Mouse (Mus musculus) heart, postnatal 4 days (tissue): Measurements from ENCODE around the gene Cdyl. TPM values are rescaled to one million over a fixed set of nuclear protein-coding genes. Genes with fewer than 3 reads are reported as not detected.
"Not testable (repeated sequence)": the region's sequence is repeated elsewhere in the genome, so short reads cannot be mapped to it uniquely, and the experiment has no call there.

Experiments used
- DNase-seq: peaks from one replicate; pipeline ENCODE4 v3.0.0; 2021
- total RNA-seq, 2 experiments: library from RNA; stranded (reverse); gene quantifications; 2 replicates each; pipeline ENCODE4 v1.2.3; 2021

Cdyl gene
- total RNA-seq, 2 experiments from 2014 or later, result 19.5 to 20.3 TPM

DNA sequence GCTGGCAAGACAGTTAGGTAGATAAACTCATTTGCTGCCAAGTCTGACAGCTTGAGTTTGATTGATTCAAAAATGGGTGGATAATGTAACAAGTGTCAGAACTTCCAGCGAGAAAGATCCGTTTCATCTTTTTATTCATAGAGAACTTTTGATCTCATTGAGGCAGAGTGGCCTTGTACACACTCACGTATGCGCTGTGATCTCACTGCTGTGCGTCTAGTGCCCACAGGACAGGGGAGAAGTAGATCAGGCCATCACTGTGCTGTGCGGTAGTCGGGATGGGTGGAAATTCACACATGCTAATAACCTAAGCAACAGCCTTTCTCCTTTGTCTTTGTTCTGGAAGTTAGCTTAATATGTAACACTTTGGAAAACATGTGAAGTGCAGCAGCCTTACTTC is 146.5 kb downstream of the Cdyl start:
- DNase-seq, result no peak

DNA sequence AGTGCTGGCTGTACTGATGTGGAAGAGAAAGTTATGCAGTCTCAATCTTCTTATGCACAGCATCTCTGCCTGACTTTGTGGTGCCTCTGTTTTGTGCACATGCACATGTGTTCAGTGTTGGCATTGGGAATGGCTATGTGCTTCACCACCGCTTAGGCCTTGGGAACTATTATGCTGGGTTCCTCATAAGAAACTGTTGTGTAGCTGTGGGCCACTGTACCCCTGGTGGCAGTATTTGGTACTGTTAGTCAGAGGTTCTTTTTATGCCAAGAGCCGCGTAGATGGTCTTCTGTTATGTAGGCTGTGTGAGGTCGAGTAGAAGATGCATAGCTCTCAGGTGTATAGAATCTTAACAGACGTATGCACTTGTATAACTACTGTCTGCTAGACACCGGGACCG is 147.4 kb downstream of the Cdyl start:
- no peak for DNase-seq

DNA sequence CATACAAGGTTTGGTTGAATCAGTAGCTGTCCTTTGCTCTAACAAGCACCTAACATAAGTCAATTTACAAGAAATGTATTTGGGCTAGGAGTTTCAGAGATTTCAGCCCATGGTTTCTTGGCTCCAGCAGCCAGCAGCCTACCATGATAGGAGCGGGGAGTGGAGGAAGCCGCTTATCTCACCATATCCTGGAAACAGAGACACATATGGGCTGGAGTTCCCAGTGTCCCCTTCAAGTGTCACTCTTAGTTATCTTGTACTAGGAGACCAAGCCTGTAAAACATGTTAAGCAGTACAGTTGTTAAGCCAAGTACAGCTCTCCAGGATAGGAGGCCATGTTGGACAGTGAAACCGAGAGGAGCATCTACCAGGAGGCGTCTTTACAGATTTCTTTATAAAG is 147.9 kb downstream of the Cdyl start:
- DNase-seq, result no peak

DNA sequence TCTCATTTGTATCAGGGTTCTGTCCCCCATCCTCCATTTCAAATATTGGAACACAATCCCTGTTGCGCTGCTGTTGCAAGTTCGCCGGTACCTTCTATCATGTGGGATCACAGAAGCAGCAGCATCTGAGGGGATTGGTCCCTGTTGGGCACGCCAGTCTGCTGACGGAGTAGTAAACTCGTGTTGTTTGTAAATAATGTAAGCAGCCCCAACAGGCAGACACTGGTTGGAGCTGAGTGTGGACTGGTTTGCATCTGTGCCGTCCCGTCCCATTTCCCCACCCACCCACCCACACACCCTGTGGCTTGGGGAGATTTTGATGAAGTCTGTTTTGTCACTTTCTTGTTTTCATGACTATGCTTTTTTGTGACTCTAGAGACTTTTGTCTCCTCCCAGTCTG is 148.3 kb downstream of the Cdyl start:
- no peak for DNase-seq

DNA sequence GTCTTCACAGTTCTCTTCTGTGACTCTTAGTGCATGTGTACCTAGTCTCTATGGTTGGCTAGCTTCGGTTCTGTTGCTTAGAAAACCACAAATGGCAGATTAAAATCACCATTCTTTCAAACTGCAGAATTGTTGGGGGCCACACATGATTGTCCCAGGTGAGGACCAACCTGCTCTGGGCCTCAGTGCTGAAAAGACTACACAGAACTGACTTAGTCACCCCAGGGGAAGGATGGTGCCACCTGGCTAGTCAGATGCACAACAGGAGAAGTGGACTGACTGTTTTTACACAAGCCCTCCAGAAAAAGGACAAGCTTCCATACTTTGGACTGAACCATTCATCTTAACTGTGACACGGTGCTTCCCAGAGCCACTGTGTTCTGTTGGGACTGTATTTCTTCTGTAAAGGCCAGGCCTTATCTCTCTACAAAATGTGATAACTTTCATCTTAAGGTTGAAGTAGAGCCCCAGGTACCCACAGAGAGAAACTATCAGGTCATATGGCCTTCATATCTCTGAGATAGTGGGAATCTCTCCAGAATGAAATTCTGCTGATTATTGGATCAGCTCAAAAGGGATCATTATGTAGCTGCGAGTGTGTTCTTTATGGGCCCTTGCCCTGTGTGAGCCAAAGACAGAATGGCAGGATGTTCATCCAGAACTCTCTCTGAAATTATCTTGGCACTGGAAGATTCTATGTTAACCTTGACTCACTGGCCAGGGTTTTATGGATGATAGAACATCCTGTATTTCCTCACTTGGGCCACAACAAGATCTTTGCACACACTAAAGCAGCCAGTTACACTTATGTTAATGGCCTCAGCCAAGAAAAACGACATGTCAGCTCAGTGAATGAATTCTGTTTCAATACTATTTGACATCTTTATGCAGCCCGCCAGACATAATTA is 149.9 kb downstream of the Cdyl start:
- DNase-seq, result no peak

DNA sequence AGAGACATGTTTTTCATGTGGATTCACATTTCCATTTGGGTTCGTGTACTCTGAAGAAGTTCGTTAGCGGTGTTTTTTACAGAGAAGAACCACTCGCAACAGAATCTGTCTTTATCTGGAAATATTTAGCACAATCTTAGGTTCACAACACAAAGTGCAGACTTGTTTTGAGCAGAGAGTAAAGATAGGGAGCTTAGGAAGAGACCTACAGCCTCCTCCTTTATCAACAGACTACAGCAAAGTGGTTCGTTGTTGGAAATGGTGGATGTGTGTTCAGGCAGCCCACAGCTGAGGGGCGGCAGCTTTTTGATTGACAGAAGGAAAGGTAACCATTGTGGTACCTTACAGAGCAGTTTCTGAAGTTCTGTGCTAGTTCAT is 150.5 kb downstream of the Cdyl start:
- DNase-seq, result no peak

DNA sequence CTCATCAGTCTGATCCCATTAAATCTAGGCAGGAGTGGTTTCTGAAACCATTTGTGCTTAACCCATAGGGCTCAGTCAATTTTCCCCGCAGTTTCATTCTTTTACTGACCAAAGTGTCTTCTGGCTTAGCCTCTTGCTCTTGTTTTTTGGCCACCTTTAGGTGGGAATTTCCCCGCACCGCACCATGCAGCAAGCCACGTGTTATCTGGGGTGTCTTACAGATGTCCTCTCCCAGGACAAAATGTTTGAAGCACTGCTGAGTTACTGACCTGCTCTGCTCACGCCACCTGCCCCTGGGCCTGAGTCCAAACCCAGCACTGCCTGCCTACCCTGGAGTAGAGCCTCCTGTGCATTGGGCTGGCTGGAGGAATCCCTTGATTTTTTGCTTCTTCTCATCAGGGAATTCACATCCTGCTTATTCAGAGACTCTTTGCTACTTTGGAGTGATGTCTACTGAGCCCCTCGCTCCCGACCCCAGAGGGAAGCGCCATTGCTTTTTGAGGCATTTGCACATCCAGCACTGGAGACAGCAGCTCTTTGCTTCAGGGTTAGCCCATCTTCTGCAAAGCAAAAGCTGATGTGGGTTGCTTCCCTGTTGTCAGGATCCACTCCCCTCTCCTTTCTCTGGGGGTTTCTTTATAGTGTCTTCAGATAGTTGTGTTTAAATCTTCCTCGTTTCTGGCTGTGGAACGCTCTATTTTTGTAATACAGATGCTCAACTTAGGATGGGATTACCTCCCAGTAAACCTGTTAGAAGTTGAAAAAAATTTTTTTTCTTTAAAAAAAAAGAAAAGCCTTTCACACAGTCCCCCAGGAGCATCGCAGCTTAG is 151.9 kb downstream of the Cdyl start:
- no peak for DNase-seq

DNA sequence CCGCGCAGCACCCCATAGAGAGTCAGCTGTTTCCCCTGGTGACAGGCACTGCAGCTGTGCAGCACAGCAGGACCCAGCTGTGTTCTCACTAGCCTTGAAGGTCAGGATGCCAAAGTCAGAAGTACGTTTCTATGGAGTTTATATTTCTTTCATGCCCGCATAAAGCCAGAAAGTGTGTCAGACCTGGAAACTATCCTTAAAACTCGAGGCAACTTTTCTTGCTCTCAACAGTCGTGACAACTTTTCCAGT is 152.5 kb downstream of the Cdyl start:
- DNase-seq, result no peak

DNA sequence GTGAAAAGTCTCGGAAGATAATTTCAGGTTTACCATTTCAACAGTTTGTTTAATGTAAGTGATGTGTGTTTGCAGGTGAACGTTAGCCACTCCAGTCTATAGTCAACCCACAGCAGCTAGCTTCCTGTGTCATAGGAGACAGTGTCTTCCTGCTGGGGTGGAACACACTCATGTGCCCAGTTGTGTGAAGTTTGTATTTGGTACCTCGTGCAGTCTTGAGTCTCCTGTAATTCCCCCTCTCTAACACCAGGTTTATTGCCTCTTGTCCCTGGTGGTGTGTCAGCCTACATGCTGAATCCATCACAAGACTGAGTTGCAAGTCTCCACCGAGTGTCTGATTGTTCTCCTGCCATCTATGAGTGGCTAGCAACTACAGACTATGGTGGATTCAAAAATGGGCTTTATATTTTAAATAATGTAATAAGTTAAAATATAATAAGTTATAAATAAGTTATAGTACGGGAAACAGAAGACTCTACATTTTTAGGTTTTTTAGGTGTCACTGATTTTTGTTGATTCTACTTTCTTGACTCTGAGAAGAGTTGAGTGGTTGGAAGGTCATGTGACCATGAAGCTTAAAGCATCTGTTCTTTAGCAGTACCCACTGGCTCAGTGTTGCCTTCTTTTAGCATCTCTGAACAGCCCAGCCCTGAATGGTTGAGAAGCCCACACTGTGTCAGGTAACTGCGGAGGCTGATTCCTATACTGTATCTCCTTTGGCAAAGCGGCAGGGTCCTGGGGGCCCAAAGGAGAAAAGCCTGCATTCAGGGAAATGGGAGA is 153.9 kb downstream of the Cdyl start:
- DNase-seq, result no peak

DNA sequence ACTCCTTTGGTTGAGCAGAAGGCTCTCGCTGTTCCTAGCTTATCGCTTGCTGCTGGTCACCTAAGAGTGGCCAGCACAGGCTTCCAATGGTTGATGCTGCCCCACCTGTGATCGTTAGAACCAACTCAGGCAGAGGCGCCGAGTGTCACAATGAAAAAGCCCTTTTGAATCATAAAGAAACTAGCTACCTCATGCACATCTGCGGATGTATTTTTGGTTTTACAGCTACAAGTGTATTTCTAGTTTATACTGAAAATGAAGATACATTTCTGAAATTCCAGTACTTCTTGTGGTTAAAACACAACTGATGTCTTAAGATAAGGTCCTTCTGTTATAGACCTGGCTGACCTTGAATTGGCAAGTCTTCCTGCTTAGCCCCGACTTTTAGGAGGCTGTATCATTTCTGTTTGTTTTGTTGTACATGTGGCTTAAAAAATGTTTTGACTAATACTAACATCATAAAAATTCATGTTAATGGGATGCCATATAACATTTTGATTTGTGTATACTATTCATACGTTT is 155.6 kb downstream of the Cdyl start:
- DNase-seq, result no peak

DNA sequence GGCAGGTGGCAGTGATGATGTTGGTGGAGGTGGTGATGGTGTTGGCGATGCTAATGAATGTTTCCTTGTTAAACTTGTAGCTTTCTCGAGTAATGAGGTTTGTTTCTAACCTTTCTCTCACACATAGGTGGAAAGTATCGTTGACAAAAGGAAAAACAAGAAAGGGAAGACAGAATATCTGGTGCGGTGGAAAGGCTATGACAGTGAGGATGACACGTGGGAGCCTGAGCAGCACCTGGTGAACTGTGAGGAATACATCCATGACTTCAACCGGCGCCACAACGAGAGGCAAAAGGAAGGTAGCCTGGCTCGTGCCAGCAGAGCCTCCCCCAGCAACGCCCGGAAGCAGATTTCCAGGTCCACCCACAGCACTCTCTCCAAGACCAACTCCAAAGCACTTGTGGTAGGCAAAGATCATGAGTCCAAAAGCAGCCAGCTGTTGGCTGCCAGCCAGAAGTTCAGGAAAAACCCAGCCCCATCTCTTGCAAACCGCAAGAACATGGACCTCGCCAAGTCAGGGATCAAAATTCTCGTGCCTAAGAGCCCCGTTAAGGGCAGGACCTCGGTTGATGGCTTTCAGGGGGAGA is 156.2 kb downstream of the Cdyl start:
- peak; percentile 68 for DNase-seq

DNA sequence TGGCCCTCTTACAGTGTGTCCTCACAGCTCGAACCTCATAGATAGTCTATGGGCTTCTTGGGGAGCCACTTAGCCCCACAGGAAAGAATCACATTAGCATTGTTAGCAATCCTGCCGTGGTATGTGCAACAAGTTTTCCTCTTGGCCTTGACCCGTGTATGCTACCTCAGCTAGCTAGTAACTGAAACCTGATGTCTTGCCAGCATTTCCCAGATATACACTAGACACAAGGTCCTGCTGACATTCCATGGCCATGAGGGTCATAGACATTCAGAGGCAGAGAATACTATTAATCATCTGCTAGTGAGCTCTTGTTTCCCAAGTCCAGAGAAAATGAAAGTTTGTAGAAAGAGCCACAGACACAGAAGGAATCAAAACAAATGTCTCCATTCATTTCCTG is 158.0 kb downstream of the Cdyl start:
- DNase-seq, result no peak

DNA sequence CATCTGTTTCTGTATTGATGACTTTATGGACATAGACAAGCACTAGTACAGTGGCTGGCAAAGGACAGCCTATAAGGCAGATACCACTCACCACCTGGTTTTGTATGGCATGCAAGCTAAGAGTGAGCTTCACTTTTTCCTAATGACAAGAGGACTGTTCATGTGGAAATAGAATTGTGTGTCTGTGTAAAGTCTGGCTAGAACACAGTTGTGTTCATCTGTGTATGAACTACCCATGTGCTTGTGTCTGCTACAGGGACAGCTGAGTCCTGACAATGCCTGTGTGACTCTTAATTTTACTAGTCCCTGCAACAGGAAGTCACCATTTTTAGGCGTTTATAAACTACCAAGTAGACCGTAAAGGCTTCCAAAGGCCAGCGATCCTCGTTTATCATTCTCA is 158.4 kb downstream of the Cdyl start:
- DNase-seq, result no peak

DNA sequence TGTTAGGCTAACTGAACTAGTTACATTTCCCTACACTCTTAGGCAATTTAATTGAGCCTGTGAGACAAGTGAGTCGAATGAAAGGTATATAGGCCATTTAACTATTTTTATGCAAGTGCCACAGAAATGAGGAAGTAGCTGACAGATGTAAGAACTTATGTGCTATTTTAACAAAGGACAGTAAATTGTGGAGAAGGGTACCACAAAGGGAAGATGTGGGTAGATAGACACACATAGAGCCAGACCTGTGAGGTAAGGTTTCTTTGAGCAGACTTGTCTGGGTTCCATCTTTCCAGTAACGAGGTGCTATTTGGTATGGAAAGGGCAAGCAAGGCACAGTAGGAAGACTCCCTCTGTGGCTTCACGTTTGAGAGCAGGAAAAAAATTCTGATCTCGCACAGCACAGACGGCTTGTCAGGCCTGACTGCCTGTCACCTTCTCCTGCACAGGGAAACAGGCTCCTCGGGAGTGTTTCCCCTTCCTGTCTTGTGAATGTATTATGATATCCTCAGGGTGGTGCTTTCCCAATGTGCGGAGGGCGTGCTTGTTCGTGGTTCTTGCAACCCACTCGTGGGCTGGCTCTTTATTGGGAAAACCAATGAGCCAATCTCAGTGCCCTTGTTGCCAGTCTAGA is 162.3 kb downstream of the Cdyl start:
- no peak for DNase-seq

DNA sequence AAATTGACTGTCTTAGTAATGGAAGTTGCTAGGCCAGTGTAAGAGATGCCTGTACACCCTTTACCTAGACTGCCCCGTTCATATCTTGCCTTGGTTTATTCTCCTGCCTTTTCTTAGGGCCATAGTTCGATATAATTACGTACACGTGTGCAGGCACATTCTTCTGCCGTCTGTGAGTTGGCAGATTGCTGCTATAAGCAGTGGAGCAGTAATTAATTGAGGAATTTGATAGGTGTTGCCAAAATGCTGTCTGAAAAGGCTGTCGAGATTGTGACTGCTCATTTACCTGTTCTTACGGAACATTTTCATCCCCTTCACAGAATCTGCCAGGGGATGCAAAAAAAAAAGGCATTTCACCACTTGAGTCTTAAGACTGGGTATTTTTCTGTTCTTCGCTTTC is 163.2 kb downstream of the Cdyl start:
- DNase-seq, result no peak

DNA sequence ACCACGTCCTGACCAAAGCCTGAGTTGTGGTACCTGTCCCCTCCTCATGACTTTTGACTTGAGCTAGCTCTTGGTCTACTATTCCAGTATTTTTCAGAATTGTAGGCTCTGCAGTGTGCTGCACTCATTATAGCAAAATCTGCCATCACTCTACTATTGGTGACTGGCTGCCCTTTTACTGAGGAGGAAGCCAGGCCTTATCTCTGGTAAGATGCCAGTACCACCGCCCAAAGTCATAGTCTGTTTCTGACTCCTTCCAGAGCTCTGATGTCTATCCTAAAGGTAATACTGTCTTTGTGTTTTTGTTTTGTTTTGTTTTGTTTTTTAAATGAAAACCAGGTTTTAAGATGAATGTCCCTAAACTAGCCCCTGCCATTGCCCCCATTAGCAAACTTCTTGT is 166.0 kb downstream of the Cdyl start:
- DNase-seq, result no peak

DNA sequence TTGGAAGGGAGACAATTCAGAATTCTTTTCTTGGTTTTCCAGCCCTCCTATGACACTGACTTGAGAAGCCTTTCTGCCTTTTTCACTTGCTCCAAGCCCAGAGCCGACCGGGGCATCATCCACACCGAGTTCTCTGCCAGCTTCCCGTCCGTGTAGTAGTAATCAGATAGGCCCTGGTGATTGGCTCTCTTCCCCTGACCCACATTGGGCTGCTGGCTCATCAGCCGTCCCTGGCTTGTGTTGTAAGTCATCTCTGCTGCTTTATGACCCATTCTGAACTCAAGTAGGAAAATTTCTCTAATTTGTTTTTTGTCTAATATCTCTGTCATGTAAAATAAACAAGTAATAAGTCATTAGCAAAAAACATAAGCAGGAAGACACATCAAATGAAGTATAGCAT is 173.0 kb downstream of the Cdyl start:
- DNase-seq, result no peak

DNA sequence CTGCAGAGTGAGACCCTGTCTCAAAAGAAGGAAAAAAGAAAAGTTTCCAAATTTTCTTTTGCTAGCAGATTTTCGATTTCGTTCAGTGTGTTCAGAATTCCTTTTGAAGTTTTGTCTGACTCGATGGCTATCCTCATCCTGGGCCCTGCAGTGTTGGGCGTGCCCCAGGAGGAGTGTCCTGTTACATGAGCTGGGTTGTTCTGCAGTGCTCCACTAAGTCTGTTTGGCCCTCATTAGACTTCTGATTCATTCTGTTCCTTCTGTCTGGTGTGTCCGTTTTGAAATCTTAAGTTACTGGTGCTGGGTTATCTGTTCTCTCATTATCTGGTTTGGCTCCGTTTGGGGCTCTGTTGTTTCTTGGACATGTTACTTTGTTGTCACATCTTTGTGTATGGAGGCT is 174.3 kb downstream of the Cdyl start:
- DNase-seq, result no peak

DNA sequence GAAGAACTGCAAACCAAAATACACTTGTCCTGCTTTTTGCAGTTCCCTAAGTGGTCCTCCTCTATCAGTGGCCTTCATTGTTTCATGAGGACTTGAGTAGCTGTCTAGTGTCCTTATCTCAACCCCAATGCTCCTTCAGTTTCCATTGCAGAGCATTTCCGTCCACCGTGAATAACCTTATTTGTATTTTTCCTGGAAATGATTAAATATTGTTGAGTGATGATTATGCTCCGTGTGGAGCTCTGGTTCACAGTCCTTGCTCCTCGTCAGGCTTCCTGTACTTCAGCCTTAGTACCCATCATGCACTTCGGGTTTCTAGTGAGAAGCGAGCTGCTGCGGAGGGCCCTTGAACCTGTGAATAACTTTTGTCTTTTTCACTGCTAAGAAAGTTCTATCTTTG is 176.0 kb downstream of the Cdyl start:
- no peak for DNase-seq

DNA sequence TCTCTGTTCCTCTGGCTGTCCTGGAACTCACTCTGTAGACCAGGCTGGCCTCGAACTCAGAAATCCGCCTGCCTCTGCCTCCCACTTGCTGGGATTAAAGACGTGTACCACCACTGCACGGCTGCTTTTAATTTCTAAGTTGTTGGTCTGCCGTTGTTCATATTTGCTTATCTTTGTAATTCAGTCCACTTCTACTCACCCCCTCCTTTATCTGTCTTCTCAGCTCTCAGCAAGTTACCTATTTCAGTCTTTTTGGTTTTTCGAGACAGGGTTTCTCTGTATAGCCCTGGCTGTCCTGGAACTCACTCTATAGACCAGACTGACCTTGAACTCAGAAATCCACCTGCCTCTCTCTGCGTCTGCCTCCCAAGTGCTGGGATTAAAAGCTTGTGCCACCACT is 176.9 kb downstream of the Cdyl start:
- not testable (repeated sequence) for DNase-seq

DNA sequence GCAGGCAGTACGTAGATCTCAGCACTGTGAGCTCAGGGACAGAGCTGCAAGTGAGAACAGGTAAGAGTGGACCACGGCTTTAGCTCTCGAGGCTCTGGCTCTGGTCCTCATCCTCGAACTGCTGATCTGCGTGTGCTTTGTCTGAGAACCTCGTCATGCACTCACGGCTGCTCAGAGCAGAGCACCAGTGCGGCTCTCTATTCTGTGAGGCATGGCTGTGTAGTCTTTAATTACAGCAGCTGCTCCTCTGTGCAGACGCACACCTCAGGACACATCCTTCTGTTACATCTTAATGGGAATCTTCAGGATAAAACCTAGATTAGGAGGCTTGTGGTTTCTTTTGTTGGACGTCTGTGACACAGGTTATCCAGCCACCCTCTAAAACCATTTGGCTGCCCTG is 180.5 kb downstream of the Cdyl start:
- no peak for DNase-seq

DNA sequence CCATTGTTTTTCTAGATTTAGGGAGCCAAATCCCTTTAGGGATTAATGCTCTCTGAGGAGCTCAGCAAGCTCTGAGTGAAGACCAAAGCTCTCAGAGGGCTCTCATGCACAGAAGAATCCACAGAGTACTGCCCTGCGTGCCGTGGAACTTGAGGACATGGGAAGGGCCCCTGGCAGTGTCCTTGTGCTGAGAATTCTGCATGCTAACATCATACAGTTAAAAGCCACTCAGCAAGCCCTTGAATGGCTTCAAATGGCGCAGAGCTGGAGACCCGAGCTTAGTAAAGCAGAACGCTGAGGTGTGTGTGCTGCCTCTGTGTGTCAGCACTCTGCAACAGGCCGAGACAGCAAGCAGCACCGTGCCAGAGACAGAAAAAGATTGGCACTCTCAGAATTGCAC is 183.8 kb downstream of the Cdyl start:
- no peak for DNase-seq
